Mouse (Mus musculus) cerebellum, adult 2 months (tissue): ENCODE data around the gene Dcaf12. TPM values are rescaled to one million over a fixed set of nuclear protein-coding genes. Genes with fewer than 3 reads are reported as not detected.

Source experiments
- DNase-seq, 2 experiments: peaks; one replicate each; pipeline ENCODE4 v3.0.0; 2021
- H3K27ac ChIP-seq: fragments of 200-500 bp; 2 replicates; pipeline ENCODE4 v1.5.1; 2012; ENCODE audit warnings: low read length, control low read depth, inconsistent platforms; ENCODE audit not compliant: insufficient read depth
- H3K27me3 ChIP-seq: fragments of 200-500 bp; 2 replicates; pipeline ENCODE4 v1.6.1; 2012; ENCODE audit warnings: inconsistent platforms, mild to moderate bottlenecking, low read length, moderate library complexity; ENCODE audit not compliant: control insufficient read depth, insufficient read depth
- H3K4me1 ChIP-seq: fragments of 200-500 bp; 2 replicates; pipeline ENCODE4 v1.6.1; 2011; ENCODE audit warnings: low read length; ENCODE audit not compliant: control insufficient read depth, insufficient read depth
- H3K4me3 ChIP-seq: fragments of 200-500 bp; replicated peaks from 2 replicates; pipeline ENCODE3; 2011; ENCODE audit warnings: mild to moderate bottlenecking, low read depth, low read length, control low read depth; ENCODE audit not compliant: insufficient read depth
- CTCF ChIP-seq: fragments of 200-500 bp; IDR thresholded peaks from 2 replicates; pipeline ENCODE4 v1.5.1; 2011; ENCODE audit warnings: low read depth, mild to moderate bottlenecking, control low read depth, low read length, moderate library complexity, borderline replicate concordance; ENCODE audit not compliant: insufficient read depth
- POLR2A ChIP-seq: fragments of 200-500 bp; IDR thresholded peaks from 2 replicates; pipeline ENCODE4 v1.6.1; 2011; ENCODE audit warnings: low read length, control low read depth, borderline replicate concordance; ENCODE audit not compliant: insufficient read depth
- WGBS: fragments of 180-500 bp; shearing (Covaris S2); methylation state at CpG from one replicate; pipeline ENCODE4 v1.1.7; 2018; 5-methylcytosine and 5-hydroxymethylcytosine counted together
- polyA plus RNA-seq: library from polyadenylated mRNA; depleted of rRNA; stranded (reverse); fragments of >200 nt; gene quantifications from 2 replicates; pipeline ENCODE4 v1.2.3, GENCODE M21; 2012

The Dcaf12 gene
- polyA plus RNA-seq, 1 experiment, result 40.4 TPM

- Histone ChIP-seq H3K4me1 (peaks cover 8% of the 10 kb centered on the region), H3K27ac (no peak overlapping the region), H3K27me3 (no peaks in the 10 kb centered on the region), H3K4me3 (no peak overlapping the region)
- 7% methylated on average over 3 of the region's 3 CpGs for WGBS
- peak in 1 of 2 experiments; percentile 35 for DNase-seq
- TF ChIP-seq POLR2A, result no peak
- TF ChIP-seq CTCF, result no peak
Measured at GRCm38 (mm10) chr4:41304302-41304701, 10.4 kb downstream of the Dcaf12 start.

GRCm38 (mm10) chr4:41303671-41304070 is 11.0 kb downstream of the Dcaf12 start:
- no peak overlapping the region for H3K27ac ChIP-seq
- DNase-seq, result peak; percentile 37 to 41
- 9% methylated on average over 7 of the region's 7 CpGs for WGBS
- no peak overlapping the region for H3K4me3 ChIP-seq
- no peaks in the 10 kb centered on the region for H3K27me3 ChIP-seq
- TF ChIP-seq POLR2A (no peak), CTCF (no peak)
- peaks cover 8% of the 10 kb centered on the region for H3K4me1 ChIP-seq

- H3K4me1 ChIP-seq, result peaks cover 7% of the 10 kb centered on the region
- H3K27me3 ChIP-seq, result no peaks in the 10 kb centered on the region
- DNase-seq, result no peak
- H3K4me3 ChIP-seq, result no peak overlapping the region
- no peak overlapping the region for H3K27ac ChIP-seq
- no peak for TF ChIP-seq CTCF
- no peak for TF ChIP-seq POLR2A
- 92% methylated on average over 5 of the region's 5 CpGs for WGBS
Measured at GRCm38 (mm10) chr4:41298976-41299375, 15.7 kb downstream of the Dcaf12 start.

GRCm38 (mm10) chr4:41295960-41296359 is 18.7 kb downstream of the Dcaf12 start:
- H3K27me3 ChIP-seq, result no peaks in the 10 kb centered on the region
- no peak for DNase-seq
- H3K4me1 ChIP-seq, result peaks cover 3% of the 10 kb centered on the region; the same call in 1 of the 2 replicates
- H3K27ac ChIP-seq, result no peak overlapping the region
- WGBS, result 96% methylated on average over 7 of the region's 7 CpGs
- TF ChIP-seq POLR2A, result no peak
- no peak for TF ChIP-seq CTCF
- no peak overlapping the region for H3K4me3 ChIP-seq

GRCm38 (mm10) chr4:41295507-41295906 is 19.2 kb downstream of the Dcaf12 start:
- Histone ChIP-seq H3K27ac (no peak overlapping the region), H3K4me3 (no peak overlapping the region), H3K4me1 (peaks cover 3% of the 10 kb centered on the region; the same call in 1 of the 2 replicates), H3K27me3 (no peaks in the 10 kb centered on the region)
- WGBS, result 92% methylated on average over 11 of the region's 11 CpGs
- no peak for TF ChIP-seq POLR2A
- no peak for TF ChIP-seq CTCF
- no peak for DNase-seq

- WGBS, result 8% methylated on average over 4 of the region's 4 CpGs
- TF ChIP-seq CTCF (no peak), POLR2A (no peak)
- DNase-seq, result no peak
- Histone ChIP-seq H3K27me3 (no peaks in the 10 kb centered on the region), H3K27ac (no peak overlapping the region), H3K4me3 (no peak overlapping the region), H3K4me1 (peaks cover 3% of the 10 kb centered on the region; the same call in 1 of the 2 replicates)
Measured at GRCm38 (mm10) chr4:41293907-41294306, 20.8 kb downstream of the Dcaf12 start.

- H3K4me1 ChIP-seq, result peaks cover 3% of the 10 kb centered on the region; the same call in 1 of the 2 replicates
- H3K4me3 ChIP-seq, result no peak overlapping the region
- TF ChIP-seq CTCF (no peak), POLR2A (no peak)
- 52% methylated on average over 7 of the region's 7 CpGs for WGBS
- no peaks in the 10 kb centered on the region for H3K27me3 ChIP-seq
- no peak overlapping the region for H3K27ac ChIP-seq
- DNase-seq, result no peak
Measured at GRCm38 (mm10) chr4:41289802-41290201, 24.9 kb downstream of the Dcaf12 start.

GRCm38 (mm10) chr4:41286420-41286819 is 28.3 kb downstream of the Dcaf12 start:
- H3K27me3 ChIP-seq, result no peaks in the 10 kb centered on the region
- 18% methylated on average over 3 of the region's 3 CpGs for WGBS
- H3K4me3 ChIP-seq, result no peak overlapping the region
- DNase-seq, result peak in 1 of 2 experiments; percentile 30
- no peaks in the 10 kb centered on the region for H3K4me1 ChIP-seq
- TF ChIP-seq CTCF (peak; percentile 51; the same call in 1 of the 2 replicates), POLR2A (no peak)
- no peak overlapping the region for H3K27ac ChIP-seq

- H3K4me1 ChIP-seq, result no peaks in the 10 kb centered on the region
- no peak overlapping the region for H3K4me3 ChIP-seq
- TF ChIP-seq CTCF, result no peak
- no peak for TF ChIP-seq POLR2A
- DNase-seq, result no peak
- H3K27ac ChIP-seq, result no peak overlapping the region
- WGBS, result 79% methylated on average over 2 of the region's 2 CpGs
- H3K27me3 ChIP-seq, result no peaks in the 10 kb centered on the region
Measured at GRCm38 (mm10) chr4:41284087-41284486, 30.6 kb downstream of the Dcaf12 start.
